Mouse (Mus musculus) cerebellum, adult 2 months (tissue): ENCODE data around the gene Anxa6. TPM values are rescaled to one million over a fixed set of nuclear protein-coding genes. Genes with fewer than 3 reads are reported as not detected.
"Not testable (repeated sequence)": the region's sequence is repeated elsewhere in the genome, so short reads cannot be mapped to it uniquely, and the experiment has no call there.

Experiments used
- DNase-seq, 2 experiments: peaks; one replicate each; pipeline ENCODE4 v3.0.0; 2021
- H3K27ac ChIP-seq: fragments of 200-500 bp; 2 replicates; pipeline ENCODE4 v1.5.1; 2012; ENCODE audit warnings: low read length, control low read depth, inconsistent platforms; ENCODE audit not compliant: insufficient read depth
- H3K27me3 ChIP-seq: fragments of 200-500 bp; 2 replicates; pipeline ENCODE4 v1.6.1; 2012; ENCODE audit warnings: inconsistent platforms, mild to moderate bottlenecking, low read length, moderate library complexity; ENCODE audit not compliant: control insufficient read depth, insufficient read depth
- H3K4me1 ChIP-seq: fragments of 200-500 bp; 2 replicates; pipeline ENCODE4 v1.6.1; 2011; ENCODE audit warnings: low read length; ENCODE audit not compliant: control insufficient read depth, insufficient read depth
- H3K4me3 ChIP-seq: fragments of 200-500 bp; replicated peaks from 2 replicates; pipeline ENCODE3; 2011; ENCODE audit warnings: mild to moderate bottlenecking, low read depth, low read length, control low read depth; ENCODE audit not compliant: insufficient read depth
- CTCF ChIP-seq: fragments of 200-500 bp; IDR thresholded peaks from 2 replicates; pipeline ENCODE4 v1.5.1; 2011; ENCODE audit warnings: low read depth, mild to moderate bottlenecking, control low read depth, low read length, moderate library complexity, borderline replicate concordance; ENCODE audit not compliant: insufficient read depth
- POLR2A ChIP-seq: fragments of 200-500 bp; IDR thresholded peaks from 2 replicates; pipeline ENCODE4 v1.6.1; 2011; ENCODE audit warnings: low read length, control low read depth, borderline replicate concordance; ENCODE audit not compliant: insufficient read depth
- WGBS: fragments of 180-500 bp; shearing (Covaris S2); methylation state at CpG from one replicate; pipeline ENCODE4 v1.1.7; 2018; 5-methylcytosine and 5-hydroxymethylcytosine counted together
- polyA plus RNA-seq: library from polyadenylated mRNA; depleted of rRNA; stranded (reverse); fragments of >200 nt; gene quantifications from 2 replicates; pipeline ENCODE4 v1.2.3, GENCODE M21; 2012

Gene Anxa6
- polyA plus RNA-seq, 1 experiment = 131 TPM

DNA sequence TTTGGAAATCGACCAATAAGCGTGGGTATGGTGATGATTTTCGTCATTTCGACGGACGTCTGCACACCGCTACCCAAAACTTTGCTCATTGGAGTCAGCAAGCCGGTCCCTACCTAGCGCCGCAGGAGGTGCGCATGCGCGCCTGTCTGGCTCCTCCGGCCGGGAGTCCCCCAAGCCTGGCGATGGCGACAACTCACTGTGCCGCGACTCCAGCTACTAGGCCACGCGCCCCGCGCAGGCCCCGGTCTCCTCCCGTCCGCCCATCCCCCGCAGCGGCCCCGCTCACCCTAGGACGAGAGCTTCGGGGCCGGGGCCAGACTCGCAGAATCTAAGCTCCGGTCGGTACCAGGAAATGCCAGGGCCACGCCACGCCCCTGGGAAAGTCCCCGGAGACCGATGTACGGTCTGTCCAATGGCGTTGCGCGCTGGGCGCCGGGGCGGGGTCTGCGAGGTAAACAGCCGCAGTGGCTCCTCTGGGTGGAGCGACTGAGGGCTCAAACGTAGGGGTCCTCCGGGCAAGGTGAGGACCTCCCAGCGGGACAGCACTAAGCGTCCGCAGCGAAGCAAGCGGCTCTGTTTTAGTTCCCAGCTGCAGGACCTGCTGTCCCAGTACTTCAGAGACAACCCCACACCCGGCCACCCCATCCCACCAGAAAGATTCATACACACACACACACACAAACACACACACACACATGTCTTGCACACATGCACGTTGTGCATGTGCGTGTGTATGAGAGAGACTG is 77.3 kb downstream of the Anxa6 start:
- peaks cover 14% of the 10 kb centered on the region for H3K4me1 ChIP-seq
- H3K27ac ChIP-seq = peak overlapping the region; percentile 58
- peak overlapping the region; percentile 85 for H3K4me3 ChIP-seq
- TF ChIP-seq CTCF (no peak), POLR2A (peak; percentile 87)
- no peaks in the 10 kb centered on the region for H3K27me3 ChIP-seq
- under 1% methylated on average over 59 of the region's 59 CpGs for WGBS
- peak; percentile 98 to 99 for DNase-seq

DNA sequence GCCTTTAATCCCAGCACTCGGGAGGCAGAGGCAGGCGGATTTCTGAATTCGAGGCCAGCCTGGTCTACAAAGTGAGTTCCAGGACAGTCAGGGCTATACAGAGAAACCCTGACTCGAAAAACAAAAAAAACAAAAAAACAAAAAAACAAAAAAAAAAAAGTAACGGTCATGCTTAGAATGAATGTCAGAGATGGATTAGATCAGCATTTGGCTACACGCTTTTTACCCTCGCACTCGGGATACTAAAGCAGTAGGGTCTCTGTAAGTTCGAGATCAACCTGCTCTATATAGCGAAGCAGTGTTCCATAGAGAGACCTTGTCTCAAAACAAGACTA is 77.9 kb downstream of the Anxa6 start:
- DNase-seq, H3K27me3 ChIP-seq: not testable (repeated sequence)
- peaks cover 14% of the 10 kb centered on the region for H3K4me1 ChIP-seq
- WGBS = 35% methylated on average over 10 of the region's 10 CpGs
- peak overlapping the region; percentile 85 for H3K4me3 ChIP-seq
- H3K27ac ChIP-seq = peak overlapping the region; percentile 58; the same call in 1 of the 2 replicates

DNA sequence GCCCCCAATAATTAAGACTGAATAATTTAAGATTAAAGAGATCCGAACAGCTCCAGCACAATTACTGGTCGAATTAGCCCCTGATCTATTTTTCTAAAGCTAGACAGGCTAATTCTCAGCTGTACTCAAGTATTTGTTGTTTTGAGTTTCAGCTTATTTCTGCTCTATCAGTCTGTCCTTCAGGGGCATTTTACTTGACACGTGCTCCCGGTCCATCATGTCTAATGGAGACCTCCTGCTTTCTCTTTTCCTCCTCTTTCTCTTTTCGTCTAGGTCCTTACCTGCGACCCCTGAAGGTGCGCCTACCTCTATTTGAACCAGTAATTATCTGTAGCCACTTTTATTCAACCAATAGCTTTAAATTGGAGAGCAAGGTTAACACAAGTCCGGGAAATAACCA is 78.5 kb downstream of the Anxa6 start:
- WGBS = 79% methylated on average over 8 of the region's 8 CpGs
- no peak for TF ChIP-seq POLR2A
- TF ChIP-seq CTCF = no peak
- no peaks in the 10 kb centered on the region for H3K27me3 ChIP-seq
- H3K4me3 ChIP-seq = no peak overlapping the region
- no peak overlapping the region for H3K27ac ChIP-seq
- peaks cover 14% of the 10 kb centered on the region for H3K4me1 ChIP-seq
- no peak for DNase-seq

DNA sequence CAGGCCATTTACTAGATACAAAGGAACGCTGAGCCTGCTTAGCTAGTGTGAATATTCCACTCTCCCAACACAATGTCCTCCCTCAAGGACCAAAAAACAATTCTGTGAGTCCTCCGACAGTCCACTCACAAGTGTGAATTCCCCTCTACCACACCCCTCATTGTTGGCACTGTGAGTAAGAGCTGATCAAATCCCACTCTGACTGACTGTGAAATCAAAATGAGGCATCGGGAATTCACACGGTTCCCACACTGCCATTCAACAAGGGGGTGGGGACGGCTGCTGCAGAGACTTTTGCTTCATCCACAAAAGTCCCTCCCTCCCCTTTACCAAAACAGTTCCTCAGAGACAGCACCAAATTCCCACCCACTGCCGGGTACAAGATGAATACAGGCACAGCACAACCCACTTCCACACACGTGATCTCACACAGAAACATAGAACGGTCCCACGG is 79.2 kb downstream of the Anxa6 start:
- 52% methylated on average over 9 of the region's 9 CpGs for WGBS
- no peak for TF ChIP-seq POLR2A
- no peak for TF ChIP-seq CTCF
- Histone ChIP-seq H3K4me1 (peaks cover 14% of the 10 kb centered on the region), H3K27me3 (no peaks in the 10 kb centered on the region), H3K27ac (no peak overlapping the region), H3K4me3 (no peak overlapping the region)
- DNase-seq = no peak

DNA sequence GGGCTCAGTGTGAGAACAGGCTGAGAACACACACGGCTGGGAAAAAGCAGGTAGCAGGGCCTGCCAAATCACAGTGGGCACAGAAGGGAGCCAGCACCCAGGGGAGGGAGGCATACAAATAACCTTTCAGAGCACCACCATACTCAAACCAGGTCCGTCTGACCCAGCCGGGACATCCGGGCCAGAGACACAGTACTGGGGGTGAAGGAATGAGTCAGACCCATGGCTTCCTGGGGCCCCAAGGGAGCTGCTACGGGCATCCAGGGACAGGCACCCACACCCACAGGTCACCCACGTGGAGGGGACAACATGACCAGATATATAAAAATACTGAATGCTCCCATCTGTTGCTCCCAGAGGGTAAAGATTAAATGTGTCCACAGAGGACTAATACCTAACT is 80.6 kb downstream of the Anxa6 start:
- peaks cover 22% of the 10 kb centered on the region for H3K4me1 ChIP-seq
- 10% methylated on average over 6 of the region's 6 CpGs for WGBS
- TF ChIP-seq POLR2A (no peak), CTCF (no peak)

DNA sequence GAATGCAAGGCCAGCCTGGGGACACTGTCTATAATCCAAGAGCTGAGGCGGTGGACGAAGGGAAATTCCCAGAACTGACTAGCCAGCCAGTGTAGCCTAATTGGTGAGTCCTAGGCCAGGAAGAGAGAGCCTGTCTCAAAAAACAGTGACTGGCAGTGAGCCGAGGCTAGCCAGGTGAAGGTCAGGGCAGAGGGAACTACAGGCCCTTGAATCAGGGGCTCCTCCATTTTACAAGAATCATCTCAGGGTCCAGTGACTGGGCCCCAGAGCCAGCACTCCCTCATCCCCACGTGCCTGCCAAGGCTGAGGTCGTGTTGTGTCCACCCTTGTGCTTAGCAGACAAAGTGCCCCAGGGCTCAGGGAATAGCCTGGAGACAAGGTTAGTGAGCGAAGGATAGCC is 82.6 kb downstream of the Anxa6 start:
- Histone ChIP-seq H3K4me3 (no peak overlapping the region), H3K4me1 (peaks cover 22% of the 10 kb centered on the region), H3K27ac (no peak overlapping the region), H3K27me3 (no peaks in the 10 kb centered on the region)
- no peak for DNase-seq
- WGBS = 76% methylated on average over 6 of the region's 6 CpGs
- TF ChIP-seq CTCF (no peak), POLR2A (no peak)

More for the DNA sequence above, 80.6 kb downstream of the Anxa6 start:
- DNase-seq = peak; percentile 45 to 52
- Histone ChIP-seq H3K4me3 (no peak overlapping the region), H3K27me3 (no peaks in the 10 kb centered on the region), H3K27ac (peak overlapping the region; percentile 71)

DNA sequence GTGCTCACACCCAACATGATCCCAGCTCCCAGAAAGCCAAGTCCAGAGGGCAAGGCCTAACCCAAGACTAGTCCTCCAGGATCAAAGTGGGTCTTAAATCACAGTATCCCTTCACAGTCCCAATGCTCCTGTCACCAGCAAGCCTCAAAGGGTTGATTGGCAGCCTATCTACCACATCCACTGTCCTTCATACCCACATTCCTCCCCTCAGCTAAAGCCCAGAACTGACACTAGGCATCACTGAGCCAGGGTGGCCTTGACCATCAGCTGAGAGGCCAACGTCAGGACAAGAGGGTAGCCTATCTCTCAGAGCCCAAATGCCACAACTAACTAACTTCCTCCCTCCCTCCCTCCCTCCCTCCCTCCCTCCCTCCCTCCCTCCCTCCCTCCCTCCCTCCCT is 83.5 kb downstream of the Anxa6 start:
- H3K27ac ChIP-seq = no peak overlapping the region
- H3K4me3 ChIP-seq = no peak overlapping the region
- peaks cover 22% of the 10 kb centered on the region for H3K4me1 ChIP-seq
- no peak for DNase-seq
- 92% methylated on average over 1 of the region's 1 CpGs for whole genome bisulfite sequencing
- TF ChIP-seq CTCF = no peak
- no peak for TF ChIP-seq POLR2A
- no peaks in the 10 kb centered on the region for H3K27me3 ChIP-seq

DNA sequence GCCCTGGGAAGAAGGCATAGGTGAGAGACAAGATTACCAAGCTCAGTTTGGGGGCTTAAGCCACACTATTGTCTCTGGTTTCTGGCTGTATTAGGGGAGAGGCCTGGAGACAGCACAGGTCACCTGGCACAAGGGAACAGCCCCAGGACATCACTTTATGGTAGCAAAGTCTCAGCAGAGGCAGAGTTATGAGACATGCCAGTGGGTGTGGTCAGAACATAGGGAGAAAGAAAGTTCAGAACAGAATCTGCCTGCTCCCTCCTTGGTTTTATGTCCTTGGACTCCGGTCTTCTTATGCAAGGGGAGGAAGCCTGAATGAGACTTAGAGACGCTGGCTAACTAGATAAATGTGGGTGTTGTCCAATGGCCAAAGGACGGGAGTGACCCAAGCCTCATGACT is 88.5 kb downstream of the Anxa6 start:
- no peak for TF ChIP-seq POLR2A
- WGBS = 88% methylated on average over 3 of the region's 3 CpGs
- Histone ChIP-seq H3K27ac (no peak overlapping the region), H3K4me1 (peaks cover 29% of the 10 kb centered on the region), H3K27me3 (no peaks in the 10 kb centered on the region), H3K4me3 (no peak overlapping the region)
- DNase-seq = no peak

DNA sequence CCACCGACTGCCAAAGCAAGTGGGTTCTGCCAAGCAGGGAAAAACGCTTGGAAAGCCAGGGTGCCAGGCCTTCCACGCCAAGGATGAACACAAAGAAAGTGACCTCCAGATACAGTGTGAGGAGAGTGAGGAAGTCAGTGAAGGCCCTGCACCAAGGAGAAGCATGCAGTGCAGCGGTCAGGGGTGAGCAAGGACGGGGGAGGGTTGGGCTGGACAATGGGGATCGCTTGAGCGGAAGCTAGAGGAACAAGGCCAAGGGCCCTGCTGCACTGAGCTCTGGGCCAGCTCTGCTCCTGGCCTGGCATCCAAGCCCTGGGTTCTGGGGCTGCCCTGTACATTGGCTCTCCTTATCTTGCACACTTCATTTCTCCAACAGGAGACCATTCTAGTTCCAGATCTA is 93.2 kb downstream of the Anxa6 start:
- Histone ChIP-seq H3K4me3 (no peak overlapping the region), H3K27me3 (no peaks in the 10 kb centered on the region), H3K27ac (peak overlapping the region; percentile 50), H3K4me1 (peaks cover 36% of the 10 kb centered on the region)
- 5% methylated on average over 7 of the region's 7 CpGs for WGBS
- TF ChIP-seq CTCF = no peak
- no peak for TF ChIP-seq POLR2A
- peak; percentile 60 to 69 for DNase-seq
